Mouse (Mus musculus) Patski (cell line): Measurements from ENCODE around the gene Tma16. TPM values are rescaled to one million over a fixed set of nuclear protein-coding genes. Genes with fewer than 3 reads are reported as not detected.

Experiments
- ATAC-seq: fragments of 100-300 bp; one replicate; pipeline ENCODE4 v1.8.0; 2021
- CTCF ChIA-PET: fragments of 350-600 bp; sonication (Branson Sonifier 250); formaldehyde crosslinking; loops from one replicate; lab custom pipeline; 2022; ENCODE audit warnings: inconsistent platforms; lab: Charles Lee
- POLR2A ChIA-PET: fragments of 350-600 bp; sonication (Branson Sonifier 250); formaldehyde crosslinking; loops from one replicate; lab custom pipeline; 2022; ENCODE audit warnings: antibody characterized with exemption, inconsistent platforms; lab: Charles Lee
- DNase-seq: peaks from one replicate; pipeline ENCODE4 v3.0.0-alpha.2; 2011; ENCODE audit warnings: low read depth, low spot score
- H3K27me3 ChIP-seq: fragments of 371-371 bp; one replicate; pipeline ENCODE4 v1.5.1; 2021
- CTCF ChIP-seq: fragments of 100-300 bp; IDR thresholded peaks from one replicate; pipeline ENCODE4 v1.5.1; 2021
- in situ Hi-C: fragments of 300-500 bp; cut with MboI; formaldehyde crosslinking; loops from 3 replicates; pipeline ENCODE4 v1.11.1; 2018; ENCODE audit warnings: low pct_unique_long_range_greater_than_20kb, mixed read lengths
- polyA plus RNA-seq: library from polyadenylated mRNA; unstranded; gene quantifications from one replicate; pipeline ENCODE4 v1.2.3, GENCODE M21; 2021

Tma16 gene
- polyA plus RNA-seq, 1 experiment from 2014 or later = 10.9 TPM

DNA sequence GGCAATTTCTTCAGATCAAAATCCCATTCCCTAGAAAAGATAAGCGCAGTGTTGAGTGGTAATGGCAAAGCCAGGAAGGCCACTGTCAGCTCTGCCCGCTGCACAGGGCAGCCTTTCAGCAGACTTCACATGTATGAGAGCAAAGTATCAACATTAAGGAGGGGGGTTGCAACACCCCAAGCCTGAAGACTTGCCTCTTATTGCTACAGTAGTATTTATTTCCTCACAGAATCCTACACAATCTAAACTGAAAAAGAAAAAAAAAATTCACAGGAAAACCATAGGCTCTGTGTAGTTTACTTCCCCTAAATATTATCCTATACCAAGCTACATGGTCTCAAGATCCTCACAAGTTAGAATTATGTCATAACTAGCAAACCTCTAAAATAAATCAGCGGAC is 9.4 kb downstream of the Tma16 start:
- TF ChIP-seq CTCF = no peak
- in situ Hi-C loops = loop anchor here (25.0 kb wide), 1 partner anchor 1740 kb away; the partner anchor contains the start of gene Msmo1
- DNase-seq (no peak), ATAC-seq (no peak)
- H3K27me3 ChIP-seq = no peaks in the 10 kb centered on the region
- CTCF ChIA-PET = no interaction called here
- POLR2A ChIA-PET = no interaction called here

DNA sequence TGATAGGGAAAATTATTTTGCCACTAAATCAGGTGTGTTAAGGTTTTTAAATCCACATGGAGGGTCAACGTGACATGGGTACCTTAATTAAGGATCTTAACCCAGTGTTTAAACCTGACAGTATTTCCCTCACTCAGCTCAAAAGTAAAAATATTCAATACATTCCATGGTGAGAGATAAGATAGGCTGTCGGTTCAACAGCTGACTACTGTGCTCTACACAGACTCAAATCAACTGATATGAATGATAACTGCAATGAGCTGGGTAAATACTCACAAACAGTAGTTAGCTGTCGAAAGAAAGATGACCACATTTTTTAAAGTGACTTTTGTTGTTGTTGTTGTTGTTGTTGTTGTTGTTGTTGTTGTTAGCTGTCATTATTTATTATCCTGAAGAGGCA is 16.5 kb downstream of the Tma16 start:
- ChIA-PET POLR2A (no interaction called here), CTCF (no interaction called here)
- H3K27me3 ChIP-seq = peaks cover 23% of the 10 kb centered on the region
- DNase-seq (no peak), ATAC-seq (no peak)
- TF ChIP-seq CTCF = no peak
- in situ Hi-C loops = no loop called here

DNA sequence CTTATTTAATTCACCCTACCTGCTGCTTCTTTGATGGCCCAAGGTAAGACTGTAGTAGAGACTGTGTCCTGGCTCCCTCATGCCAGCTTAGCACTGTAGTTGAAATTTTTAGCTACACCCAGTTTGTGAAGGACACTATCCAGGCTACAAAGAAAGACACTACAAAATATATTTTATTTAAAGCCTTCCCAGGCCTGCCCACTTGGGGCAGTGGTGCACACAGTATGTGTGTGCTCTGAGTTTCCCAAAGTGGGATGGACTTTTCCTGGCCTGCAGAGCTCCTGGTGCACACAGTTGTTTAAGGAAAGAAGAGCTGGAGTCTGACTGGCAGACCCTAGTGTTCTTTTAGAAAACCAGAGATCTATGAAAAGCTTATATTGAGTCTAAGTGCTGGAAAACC is 29.3 kb downstream of the Tma16 start:
- ChIA-PET POLR2A (no interaction called here), CTCF (interaction anchor here (1.2 kb wide), 1 partner anchor 41 kb away, joined by 6 read pairs; no protein-coding TSS in a partner anchor)
- ATAC-seq = peak; percentile 83
- peaks cover 26% of the 10 kb centered on the region for H3K27me3 ChIP-seq
- TF ChIP-seq CTCF = peak; percentile 61
- no peak for DNase-seq
- in situ Hi-C loops = no loop called here

DNA sequence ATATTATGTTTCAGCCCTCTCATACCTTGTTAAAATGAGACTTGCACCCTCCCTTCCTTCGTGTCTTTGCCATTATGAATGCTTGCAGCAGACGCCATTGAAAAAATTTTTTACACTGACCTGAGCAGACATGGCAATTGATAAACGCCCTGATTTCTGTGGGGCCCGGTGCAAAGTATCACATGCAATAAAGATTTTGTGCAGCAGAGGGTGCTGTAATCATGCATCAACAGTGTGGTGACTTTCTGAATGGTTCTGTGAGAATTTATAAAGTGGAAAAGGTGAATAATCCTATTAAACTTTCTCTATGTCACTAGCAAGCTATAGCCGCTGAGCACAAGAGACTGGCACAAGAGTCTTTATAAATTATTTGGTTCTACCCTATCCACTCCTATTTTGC is 35.6 kb downstream of the Tma16 start:
- in situ Hi-C loops = no loop called here
- DNase-seq (no peak), ATAC-seq (no peak)
- CTCF ChIA-PET = interaction anchor here (0.7 to 3.9 kb wide), 9 partner anchors 11 to 955 kb away, joined by 3 to 24 read pairs (median 4); partner anchors contain the start of gene Npy1r
- H3K27me3 ChIP-seq = peaks cover 27% of the 10 kb centered on the region
- POLR2A ChIA-PET = no interaction called here
- TF ChIP-seq CTCF = peak; percentile 74

DNA sequence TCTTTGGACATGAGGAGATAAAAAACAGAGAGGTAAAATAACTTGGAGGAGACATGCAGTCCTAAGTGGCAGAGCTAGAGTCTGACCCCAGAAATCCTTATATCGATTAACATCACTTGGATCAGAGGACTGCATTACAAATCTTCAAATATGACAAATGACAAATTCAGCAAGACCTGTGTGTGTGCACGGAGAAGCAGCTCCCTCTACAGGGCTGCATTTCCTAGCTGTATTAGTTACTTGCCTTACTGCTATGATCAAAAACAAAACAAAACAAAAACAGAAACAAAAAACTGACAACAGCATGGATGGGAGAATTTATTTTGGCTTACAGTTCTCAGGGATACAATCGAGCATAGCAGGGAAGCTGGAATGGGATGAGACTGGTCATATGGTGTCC is 41.0 kb downstream of the Tma16 start:
- H3K27me3 ChIP-seq = peaks cover 25% of the 10 kb centered on the region
- DNase-seq (no peak), ATAC-seq (no peak)
- ChIA-PET POLR2A (no interaction called here), CTCF (no interaction called here)
- in situ Hi-C loops = loop anchor here (5.0 to 25.0 kb wide), 4 partner anchors 52 to 1483 kb away; no protein-coding TSS in a partner anchor
- TF ChIP-seq CTCF = peak; percentile 25

DNA sequence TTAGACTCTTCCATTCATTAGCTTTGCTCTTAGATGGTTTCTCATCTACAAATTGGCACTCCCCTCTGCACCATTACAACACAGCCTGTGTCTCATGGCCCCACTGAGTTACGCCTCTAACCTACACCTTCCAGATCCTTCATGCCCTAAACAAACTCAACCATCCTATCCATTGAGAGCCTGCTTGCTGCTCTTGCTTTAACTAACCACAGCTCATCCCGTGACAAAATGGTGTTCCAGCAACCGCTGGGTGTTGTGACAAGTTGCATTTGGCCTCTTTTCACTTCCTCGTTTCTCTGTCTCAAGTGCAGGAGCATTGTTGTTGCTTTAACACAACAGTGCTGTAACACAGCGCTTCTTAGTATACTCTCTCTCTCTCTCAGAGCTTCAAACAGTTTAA is 42.2 kb downstream of the Tma16 start:
- in situ Hi-C loops = loop anchor here (5.0 to 25.0 kb wide), 4 partner anchors 119 to 1482 kb away; no protein-coding TSS in a partner anchor
- no peak for TF ChIP-seq CTCF
- peaks cover 28% of the 10 kb centered on the region for H3K27me3 ChIP-seq
- ATAC-seq (no peak), DNase-seq (no peak)
- CTCF ChIA-PET = interaction anchor here (2.1 to 2.6 kb wide), 2 partner anchors 10 to 52 kb away, joined by 6 to 11 read pairs; no protein-coding TSS in a partner anchor
- POLR2A ChIA-PET = no interaction called here

DNA sequence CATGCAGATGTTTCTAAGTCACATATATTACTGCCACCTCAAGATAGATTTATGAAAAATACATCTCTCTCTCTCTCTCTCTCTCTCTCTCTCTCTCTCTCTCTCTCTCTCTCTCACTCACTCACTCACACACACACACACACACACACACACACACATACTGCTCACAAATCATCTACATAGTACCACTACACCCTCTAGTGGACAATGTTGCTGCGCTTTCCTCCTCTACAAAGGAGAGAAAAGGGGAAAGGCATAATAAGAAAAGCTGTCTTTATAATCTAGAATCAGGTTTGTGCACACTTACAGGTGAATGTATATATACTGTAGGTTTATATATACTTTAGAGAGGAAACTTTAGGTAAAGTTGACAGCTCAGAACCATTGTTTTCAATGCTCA is 43.6 kb downstream of the Tma16 start:
- ChIA-PET CTCF (interaction anchor here (0.7 to 2.6 kb wide), 6 partner anchors 9 to 962 kb away, joined by 3 to 11 read pairs (median 4); no protein-coding TSS in a partner anchor), POLR2A (no interaction called here)
- ATAC-seq = no peak
- H3K27me3 ChIP-seq = peaks cover 28% of the 10 kb centered on the region
- no peak for DNase-seq
- in situ Hi-C loops = loop anchor here (5.0 to 25.0 kb wide), 4 partner anchors 118 to 1480 kb away; no protein-coding TSS in a partner anchor
- peak; percentile 62 for TF ChIP-seq CTCF

DNA sequence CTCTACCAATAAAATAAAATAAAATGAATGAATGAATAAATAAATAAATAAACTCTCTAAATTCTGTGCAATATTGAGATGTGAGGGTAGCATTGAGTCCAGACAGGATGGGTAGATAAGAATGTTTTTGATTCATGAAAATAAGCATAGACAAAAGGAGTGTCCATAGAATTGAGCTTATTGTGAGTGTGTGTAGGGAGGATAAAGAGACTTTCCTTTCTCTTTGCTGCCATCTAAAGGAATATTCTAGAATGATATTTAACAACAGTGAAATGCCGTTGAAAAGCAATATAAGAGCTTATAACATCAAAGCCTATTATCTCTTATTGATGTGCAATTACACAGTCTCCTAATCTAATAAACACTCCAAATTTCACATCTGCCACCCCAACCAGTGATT is 45.2 kb downstream of the Tma16 start:
- peak; percentile 51 for ATAC-seq
- in situ Hi-C loops = loop anchor here (5.0 to 25.0 kb wide), 4 partner anchors 116 to 1479 kb away; no protein-coding TSS in a partner anchor
- H3K27me3 ChIP-seq = peaks cover 29% of the 10 kb centered on the region
- DNase-seq = no peak
- peak; percentile 22 for TF ChIP-seq CTCF
- POLR2A ChIA-PET = no interaction called here
- CTCF ChIA-PET = interaction anchor here (1.0 to 1.3 kb wide), 3 partner anchors 9 to 964 kb away, joined by 3 to 4 read pairs (median 3); no protein-coding TSS in a partner anchor

DNA sequence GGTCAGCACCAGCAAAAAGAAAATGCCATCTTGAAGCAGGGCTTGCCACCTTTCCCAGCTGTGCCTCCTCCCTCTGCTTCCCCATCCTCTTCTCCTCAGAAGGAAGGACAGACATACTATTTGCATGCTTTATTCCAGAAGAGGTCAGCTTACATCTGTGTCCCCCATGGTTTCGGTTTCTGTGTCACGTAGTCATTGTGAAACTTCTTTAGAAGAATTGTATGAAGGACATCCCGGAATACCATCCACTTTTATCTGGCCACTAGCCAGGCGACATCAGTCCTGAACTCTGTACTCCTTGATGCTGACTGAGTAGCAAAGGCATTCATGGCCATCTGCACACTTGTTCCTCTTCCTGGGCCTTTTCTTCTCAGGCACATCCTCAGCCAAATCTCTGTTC is 47.9 kb downstream of the Tma16 start:
- ChIA-PET CTCF (no interaction called here), POLR2A (no interaction called here)
- ATAC-seq (no peak), DNase-seq (no peak)
- no peak for TF ChIP-seq CTCF
- H3K27me3 ChIP-seq = peaks cover 13% of the 10 kb centered on the region
- in situ Hi-C loops = loop anchor here (25.0 kb wide), 1 partner anchor 1476 kb away; no protein-coding TSS in a partner anchor

DNA sequence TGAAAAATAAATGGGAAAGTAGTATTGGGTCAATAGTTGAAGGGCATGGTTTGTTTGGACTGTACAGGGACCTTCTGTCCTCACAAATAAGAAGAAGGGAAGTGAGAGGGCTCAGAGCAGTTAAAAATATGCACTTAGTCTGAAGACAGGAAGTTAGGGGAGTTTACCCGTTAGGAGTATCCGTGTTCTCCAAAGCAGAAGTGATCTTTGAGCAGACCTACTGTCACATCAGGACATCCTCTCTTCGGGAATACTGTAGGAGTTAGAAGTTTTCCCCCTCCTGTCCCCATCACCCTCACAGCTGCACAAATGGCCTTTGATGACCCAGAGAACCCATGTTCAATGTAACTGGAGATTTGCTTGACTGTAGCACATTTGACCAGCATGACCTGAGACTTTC is 48.4 kb downstream of the Tma16 start:
- ATAC-seq = no peak
- POLR2A ChIA-PET = no interaction called here
- TF ChIP-seq CTCF = no peak

DNA sequence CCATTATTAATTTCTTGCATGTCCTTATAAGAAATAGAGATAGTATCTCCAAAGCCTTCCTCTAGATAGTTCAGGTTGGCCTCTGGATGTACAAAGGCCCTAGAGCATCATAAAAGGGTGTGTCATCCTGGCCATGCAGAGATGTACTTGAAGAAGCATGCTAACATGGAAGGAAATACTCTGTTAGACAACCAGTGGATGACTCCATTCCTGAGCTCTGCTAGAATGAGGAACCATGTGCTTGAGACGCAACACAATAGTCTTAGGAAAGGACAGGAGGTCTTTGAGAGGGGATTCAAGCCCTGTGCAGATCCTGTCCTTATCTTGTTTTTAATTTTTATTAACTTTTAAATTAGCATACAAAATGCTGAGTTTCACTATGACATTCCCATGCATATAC is 49.5 kb downstream of the Tma16 start:
- no peak for TF ChIP-seq CTCF
- ATAC-seq (no peak), DNase-seq (no peak)
- POLR2A ChIA-PET = no interaction called here
- in situ Hi-C loops = loop anchor here (25.0 kb wide), 1 partner anchor 1475 kb away; no protein-coding TSS in a partner anchor
- peaks cover 8% of the 10 kb centered on the region for H3K27me3 ChIP-seq
- CTCF ChIA-PET = no interaction called here

More for the DNA sequence above, 48.4 kb downstream of the Tma16 start:
- peaks cover 13% of the 10 kb centered on the region for H3K27me3 ChIP-seq
- CTCF ChIA-PET = no interaction called here
- in situ Hi-C loops = loop anchor here (25.0 kb wide), 1 partner anchor 1476 kb away; no protein-coding TSS in a partner anchor
- DNase-seq = no peak
